Mouse (Mus musculus): Measurements from ENCODE around the gene Defa37. TPM values are rescaled to one million over a fixed set of nuclear protein-coding genes. Genes with fewer than 3 reads are reported as not detected.
"Not testable (repeated sequence)": the region's sequence is repeated elsewhere in the genome, so short reads cannot be mapped to it uniquely, and the experiment has no call there.

The Defa37 gene
- not detected in 2 replicates for polyA plus RNA-seq (2012; ENCODE audit: insufficient read depth, insufficient read length, missing spikeins)

DNA sequence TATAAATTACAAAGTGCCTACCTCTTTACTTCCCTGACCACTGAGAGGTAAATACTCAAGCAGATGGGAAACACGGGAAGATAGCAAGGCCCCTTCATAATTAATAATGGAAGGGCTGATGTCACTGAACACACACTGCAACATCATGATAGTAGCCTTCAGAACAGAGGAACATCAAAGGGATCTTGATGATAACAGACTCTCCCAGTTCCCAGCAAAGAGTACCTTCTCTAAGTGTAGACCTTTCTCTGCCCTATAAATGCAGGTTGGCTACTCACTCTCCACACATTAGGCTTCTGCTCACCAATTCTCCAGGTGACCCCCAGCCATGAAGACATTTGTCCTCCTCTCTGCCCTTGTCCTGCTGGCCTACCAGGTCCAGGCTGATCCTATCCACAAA lies at the start of gene Defa37:
Defa37 (plus strand) TSS at position 301 of the 400 bp plus-strand sequence.
- H3K27ac ChIP-seq (replicated peaks; ENCODE audit: low read depth, low read length); H3K4me3 ChIP-seq (ENCODE audit: insufficient read depth, low read depth, low read length); H3K4me1 ChIP-seq (ENCODE audit: control insufficient read depth, insufficient read depth, insufficient read length, low read length): not testable (repeated sequence)

DNA sequence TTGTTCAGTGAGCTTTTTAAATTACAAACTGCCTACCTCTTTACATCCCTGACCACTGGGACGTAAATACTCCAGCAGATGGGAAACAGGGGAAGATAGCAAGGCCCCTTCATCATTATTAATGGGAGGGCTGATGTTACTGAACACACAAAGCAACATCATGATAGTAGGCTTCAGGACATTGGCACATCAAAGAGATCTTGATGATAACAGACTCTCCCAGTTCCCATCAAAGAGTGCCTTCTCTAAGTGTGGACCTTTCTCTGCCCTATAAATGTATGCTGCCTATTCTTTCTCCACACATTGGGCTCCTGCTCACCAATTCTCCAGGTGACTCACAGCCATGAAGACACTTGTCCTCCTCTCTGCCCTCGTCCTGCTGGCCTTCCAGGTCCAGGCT lies 36.5 kb upstream of the Defa37 start, which contains the start of gene Defa32:
Defa32 (plus strand) TSS at position 301 of the 400 bp plus-strand sequence.
- H3K27ac ChIP-seq (replicated peaks; ENCODE audit: low read depth, low read length); H3K4me1 ChIP-seq (ENCODE audit: control insufficient read depth, insufficient read depth, insufficient read length, low read length); H3K4me3 ChIP-seq (ENCODE audit: insufficient read depth, low read depth, low read length): not testable (repeated sequence)

DNA sequence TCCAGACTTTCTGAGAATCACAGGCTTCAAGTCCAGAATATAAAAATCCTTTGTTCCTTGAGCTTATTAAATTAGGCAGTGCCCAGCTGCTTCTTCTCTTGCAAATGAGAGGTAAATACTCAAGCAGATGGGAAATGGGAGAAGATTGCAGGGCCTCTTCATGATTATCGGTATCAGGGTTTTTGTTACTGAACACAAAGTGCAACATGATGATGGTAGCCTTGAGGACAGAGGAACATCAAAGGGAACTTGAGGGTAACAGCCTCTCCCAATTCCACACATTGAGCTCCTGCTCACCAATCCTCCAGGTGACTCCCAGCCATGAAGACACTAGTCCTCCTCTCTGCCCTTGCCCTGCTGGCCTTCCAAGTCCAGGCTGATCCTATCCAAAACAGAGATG lies 17.5 kb downstream of the Defa37 start, which contains the start of gene Defa28:
Defa28 (plus strand) TSS at position 301 of the 400 bp plus-strand sequence.
- H3K27ac ChIP-seq (replicated peaks; ENCODE audit: low read depth, low read length); H3K4me3 ChIP-seq (ENCODE audit: insufficient read depth, low read depth, low read length); H3K4me1 ChIP-seq (ENCODE audit: control insufficient read depth, insufficient read depth, insufficient read length, low read length): not testable (repeated sequence)

DNA sequence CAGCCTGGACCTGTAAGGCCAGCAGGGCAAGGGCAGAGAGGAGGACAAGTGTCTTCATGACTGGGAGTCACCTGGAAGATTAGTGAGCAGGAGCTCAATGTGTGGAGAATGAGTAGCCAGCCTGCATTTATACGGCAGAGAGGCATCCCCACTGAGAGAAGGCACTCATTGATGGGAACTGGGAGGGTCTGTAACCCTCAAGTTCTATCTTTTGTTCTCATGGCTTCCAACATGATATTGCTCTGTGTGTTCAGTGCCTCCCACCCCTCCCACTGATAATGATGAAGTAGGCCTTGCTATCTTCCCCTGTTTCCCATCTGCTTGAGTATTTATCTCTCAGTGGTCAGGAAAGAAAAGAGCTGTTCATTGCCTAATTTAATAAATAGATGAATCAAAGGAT lies 29.2 kb downstream of the Defa37 start, which contains the start of gene Gm7861:
Gm7861 (minus strand) TSS at position 101 of the 400 bp plus-strand sequence.
- not testable (repeated sequence) for H3K27ac ChIP-seq (replicated peaks; ENCODE audit: low read depth, low read length)

More for the DNA sequence above, 29.2 kb downstream of the Defa37 start, which contains the start of gene Gm7861:
- H3K4me1 ChIP-seq (ENCODE audit: control insufficient read depth, insufficient read depth, insufficient read length, low read length); H3K4me3 ChIP-seq (ENCODE audit: insufficient read depth, low read depth, low read length): not testable (repeated sequence)

Other genes starting within 250 kb of the Defa37 start
- not detected in 2 replicates for gene Defa27, start 249.8 kb upstream of the Defa37 start, polyA plus RNA-seq (2012; ENCODE audit: insufficient read depth, insufficient read length, missing spikeins)
- gene Defa29, start 238.4 kb upstream of the Defa37 start, polyA plus RNA-seq (2012; ENCODE audit: insufficient read depth, insufficient read length, missing spikeins): not detected in 2 replicates
- gene Defa2, start 186.9 kb upstream of the Defa37 start, polyA plus RNA-seq (2012; ENCODE audit: insufficient read depth, insufficient read length, missing spikeins): not detected in 2 replicates
- gene Defa33, start 173.6 kb upstream of the Defa37 start, polyA plus RNA-seq (2012; ENCODE audit: insufficient read depth, insufficient read length, missing spikeins): not detected in 2 replicates
- gene Defa36, start 138.0 kb upstream of the Defa37 start, polyA plus RNA-seq (2012; ENCODE audit: insufficient read depth, insufficient read length, missing spikeins): not detected in 2 replicates
- not detected in 2 replicates for gene Gm7849, start 108.8 kb upstream of the Defa37 start, polyA plus RNA-seq (2012; ENCODE audit: insufficient read depth, insufficient read length, missing spikeins)
- gene Defa20, start 56.1 kb upstream of the Defa37 start, polyA plus RNA-seq (2012; ENCODE audit: insufficient read depth, insufficient read length, missing spikeins): not detected in 2 replicates
- gene Defa32, start 36.4 kb upstream of the Defa37 start, polyA plus RNA-seq (2012; ENCODE audit: insufficient read depth, insufficient read length, missing spikeins): not detected in 2 replicates
- not detected in 2 replicates for gene Defa28, start 17.6 kb downstream of the Defa37 start, polyA plus RNA-seq (2012; ENCODE audit: insufficient read depth, insufficient read length, missing spikeins)
- gene Gm7861, start 29.1 kb downstream of the Defa37 start, polyA plus RNA-seq (2012; ENCODE audit: insufficient read depth, insufficient read length, missing spikeins): not detected in 2 replicates
- gene Defa26, start 52.8 kb downstream of the Defa37 start, polyA plus RNA-seq (2012; ENCODE audit: insufficient read depth, insufficient read length, missing spikeins): not detected in 2 replicates
- gene Defa17, start 90.4 kb downstream of the Defa37 start, polyA plus RNA-seq (2012; ENCODE audit: insufficient read depth, insufficient read length, missing spikeins): not detected in 2 replicates
- not detected in 2 replicates for gene Defa34, start 100.4 kb downstream of the Defa37 start, polyA plus RNA-seq (2012; ENCODE audit: insufficient read depth, insufficient read length, missing spikeins)
- gene AY761184, start 138.3 kb downstream of the Defa37 start, polyA plus RNA-seq (2012; ENCODE audit: insufficient read depth, insufficient read length, missing spikeins): not detected in 2 replicates
- gene Defa24, start 169.1 kb downstream of the Defa37 start, polyA plus RNA-seq (2012; ENCODE audit: insufficient read depth, insufficient read length, missing spikeins): not detected in 2 replicates